ENCODE assay signal across 22 mouse cellular contexts in genomic region chr12:21301324-21301723, GRCm38 (mm10). TPM values are rescaled to one million over a fixed set of nuclear protein-coding genes. Genes with fewer than 3 reads are reported as not detected.
A peak's percentile ranks its signal among the peaks of the same experiment; 100 is the strongest.
DNase-seq lines count a peak whose midpoint lies in the region; ATAC-seq and TF ChIP-seq lines count a peak whose summit lies in the region.
"Had no signal": no experiment of that assay in that cellular context is flagged by ENCODE, and none has a peak within 500 bp of the region (broad histone marks: within the 10 kb centered on the region; RNA-seq: fewer than 3 reads in every experiment).

No protein-coding gene starts in this region.

- H3K9me3 ChIP-seq in liver, embryonic 16.5 days (replicated peaks; ENCODE audit: control insufficient read depth, low read length) = no peaks in the 10 kb centered on the region
- no peaks in the 10 kb centered on the region for H3K9me3 ChIP-seq in liver, embryonic 12.5 days (replicated peaks)

- no peaks in the 10 kb centered on the region for H3K79me2 ChIP-seq in heart, adult 2 months (replicated peaks; ENCODE audit: control insufficient read depth, insufficient read depth, low read length)

- H3K4me2 ChIP-seq in liver, embryonic 16.5 days (ENCODE audit: low read depth, low read length) = no peak overlapping the region
- H3K4me2 ChIP-seq in liver, embryonic 12.5 days = no peak overlapping the region

- intact Hi-C loops in heart, adult 2 months (cut with DNase I) = no loop called here
- intact Hi-C loops in heart, postnatal 25 days (cut with DNase I) = no loop called here
- intact Hi-C loops in heart, postnatal 36 days (cut with DNase I) = no loop called here

- TF ChIP-seq CTCF in heart, adult 2 months (IDR thresholded peaks at IDR 0.05) = no peak

- 0 out of 2 replicates have a peak overlapping the region, but pooled peaks have one; percentile 10 for H3K27ac ChIP-seq in heart, adult 2 months
- peak overlapping the region; percentile 0; the same call in 1 of the 2 replicates for H3K27ac ChIP-seq in liver, embryonic 16.5 days (ENCODE audit: low read length)
- no peak overlapping the region for H3K27ac ChIP-seq in liver, embryonic 12.5 days
- H3K27ac ChIP-seq: hindbrain, postnatal 0 days; left cerebral cortex, adult 2 months; liver, embryonic 14.5 days had no signal

- H3K4me3 ChIP-seq in heart, adult 2 months = no peak overlapping the region
- H3K4me3 ChIP-seq in liver, embryonic 16.5 days (ENCODE audit: low read depth, low read length) = no peak overlapping the region
- no peak overlapping the region for H3K4me3 ChIP-seq in liver, embryonic 12.5 days
- H3K4me3 ChIP-seq: left cerebral cortex, adult 2 months had no signal

- TF ChIP-seq EP300 in heart, adult 2 months (IDR thresholded peaks at IDR 0.05; ENCODE audit: insufficient read depth, low read depth, low read length) = no peak

- H3K4me1 ChIP-seq in heart, adult 2 months (ENCODE audit: control insufficient read depth, insufficient read depth, low read length) = no peaks in the 10 kb centered on the region
- H3K4me1 ChIP-seq in liver, embryonic 16.5 days (ENCODE audit: control insufficient read depth, low read depth, low read length) = peaks cover 6% of the 10 kb centered on the region
- peaks cover 15% of the 10 kb centered on the region for H3K4me1 ChIP-seq in liver, embryonic 12.5 days

- 54% methylated on average over 7 of the region's 7 CpGs for WGBS in heart, adult 2 months
- WGBS in liver, embryonic 16.5 days (ENCODE audit: insufficient replicate concordance) = 62% methylated on average over 7 of the region's 7 CpGs
- 74% methylated on average over 7 of the region's 7 CpGs for WGBS in liver, embryonic 12.5 days (ENCODE audit: insufficient replicate concordance)

- H3K36me3 ChIP-seq in heart, adult 2 months (ENCODE audit: control insufficient read depth, insufficient read depth, low read length) = no peaks in the 10 kb centered on the region
- peaks cover 22% of the 10 kb centered on the region for H3K36me3 ChIP-seq in liver, embryonic 16.5 days (ENCODE audit: control insufficient read depth, insufficient read depth)
- peaks cover 91% of the 10 kb centered on the region for H3K36me3 ChIP-seq in liver, embryonic 12.5 days

- no peak for TF ChIP-seq POLR2A in heart, adult 2 months (IDR thresholded peaks at IDR 0.05; ENCODE audit: insufficient read depth, low read depth, low read length)

- 0 out of 2 replicates have a peak, but pooled peaks have one; percentile 15 for ATAC-seq in liver, embryonic 16.5 days (ENCODE audit: low read depth)
- no peak for ATAC-seq in liver, embryonic 12.5 days
- ATAC-seq: forebrain, embryonic 16.5 days; hindbrain, postnatal 0 days; intestine, postnatal 0 days; lung, postnatal 0 days had no signal

- H3K9ac ChIP-seq in heart, adult 2 months (ENCODE audit: low read depth, low read length) = no peak overlapping the region
- H3K9ac ChIP-seq in liver, embryonic 16.5 days (ENCODE audit: low read depth, low read length) = no peak overlapping the region
- H3K9ac ChIP-seq in liver, embryonic 12.5 days = no peak overlapping the region
- H3K9ac ChIP-seq: liver, embryonic 14.5 days had no signal

- peak; percentile 31 to 47 for DNase-seq in heart, adult 2 months
- no peak for DNase-seq in heart, postnatal 25 days (ENCODE audit: low spot score)
- DNase-seq in adrenal gland, postnatal 14 days = peak; percentile 81
- DNase-seq in heart, postnatal 36 days = peak; percentile 20 to 30
- no peak for DNase-seq in gastrocnemius, adult 8-10 months (ENCODE audit: low spot score in 2 of 2)
- no peak for DNase-seq in right cerebral cortex, postnatal 36 days (ENCODE audit: low spot score in 2 of 2)
- DNase-seq: cerebellum, adult 11 months; cerebellum, postnatal 14 days; layer of hippocampus, adult 9-11 months; left cerebral cortex, postnatal 4 days; midbrain, embryonic 14.5 days; right cerebral cortex, postnatal 4 days; thymus, postnatal 36 days had no signal

- no peaks in the 10 kb centered on the region for H3K27me3 ChIP-seq in heart, adult 2 months (ENCODE audit: control insufficient read depth, insufficient read depth, low read length)
- H3K27me3 ChIP-seq in liver, embryonic 16.5 days (ENCODE audit: control insufficient read depth, insufficient read depth, low read depth, low read length) = no peaks in the 10 kb centered on the region
- H3K27me3 ChIP-seq in liver, embryonic 12.5 days (replicated peaks) = no peaks in the 10 kb centered on the region
- H3K27me3 ChIP-seq: CH12.LX had no signal

RNA-seq across cellular contexts. Expression of gene Iah1, which starts 14.9 kb away (rescaled TPM):
- 10 to 100 TPM; 12.6 to 13.5 TPM for total RNA-seq in heart, adult 2 months (2021)
- 28.4 and 30.5 TPM in 2 replicates for polyA plus RNA-seq in heart, adult 2 months (2012; rRNA removed)
- 10 to 100 TPM; 12.6 to 15.7 TPM for total RNA-seq in heart, postnatal 25 days (2021)
- polyA plus RNA-seq in liver, embryonic 16.5 days (2015; fragmentation: Nextera tagmentation; extraction: Ambion mirVana) = 52.9 and 55.8 TPM in 2 replicates
- polyA plus RNA-seq in liver, embryonic 12.5 days (2016; fragmentation: Nextera tagmentation; extraction: Ambion mirVana) = 31.4 and 31.9 TPM in 2 replicates
- total RNA-seq in adrenal gland, postnatal 14 days (2021) = 73.4 and 79.7 TPM in 2 replicates
- total RNA-seq in heart, postnatal 36 days (2021) = 10 to 100 TPM; 12.2 to 17.4 TPM
- total RNA-seq in gastrocnemius, adult 8-10 months (2022) = 1 to 10 TPM; 2.7 to 5.0 (median 3.7) TPM

RNA-seq across cellular contexts. Expression of gene Itgb1bp1, which starts 15.2 kb away (rescaled TPM):
- 10 to 100 TPM; 42.4 to 50.6 TPM for total RNA-seq in heart, adult 2 months (2021)
- polyA plus RNA-seq in heart, adult 2 months (2012; rRNA removed) = 15.2 and 26.8 TPM in 2 replicates
- 10 to 100 TPM; 40.9 to 49.7 TPM for total RNA-seq in heart, postnatal 25 days (2021)
- polyA plus RNA-seq in liver, embryonic 16.5 days (2015; fragmentation: Nextera tagmentation; extraction: Ambion mirVana) = 19.3 and 20.3 TPM in 2 replicates
- 27.9 and 30.3 TPM in 2 replicates for polyA plus RNA-seq in liver, embryonic 12.5 days (2016; fragmentation: Nextera tagmentation; extraction: Ambion mirVana)
- total RNA-seq in adrenal gland, postnatal 14 days (2021) = 70.1 and 70.4 TPM in 2 replicates
- 10 to 100 TPM; 44.6 to 44.9 TPM for total RNA-seq in heart, postnatal 36 days (2021)
- 10 to 100 TPM; 40.3 to 53.1 (median 47.7) TPM for total RNA-seq in gastrocnemius, adult 8-10 months (2022)

RNA-seq across cellular contexts. Expression of gene Cpsf3, which starts 16.1 kb away (rescaled TPM):
- 10 to 100 TPM; 32.5 to 39.0 TPM for total RNA-seq in heart, adult 2 months (2021)
- polyA plus RNA-seq in heart, adult 2 months (2012; rRNA removed) = 19.3 and 30.8 TPM in 2 replicates
- total RNA-seq in heart, postnatal 25 days (2021) = 10 to 100 TPM; 33.8 to 34.5 TPM
- polyA plus RNA-seq in liver, embryonic 16.5 days (2015; fragmentation: Nextera tagmentation; extraction: Ambion mirVana) = 39.6 and 40.9 TPM in 2 replicates
- polyA plus RNA-seq in liver, embryonic 12.5 days (2016; fragmentation: Nextera tagmentation; extraction: Ambion mirVana) = 68.3 and 72.6 TPM in 2 replicates
- total RNA-seq in adrenal gland, postnatal 14 days (2021) = 63.3 and 77.7 TPM in 2 replicates
- 10 to 100 TPM; 37.3 to 37.7 TPM for total RNA-seq in heart, postnatal 36 days (2021)
- 10 to 100 TPM; 16.9 to 18.3 (median 17.5) TPM for total RNA-seq in gastrocnemius, adult 8-10 months (2022)

Comparison
In these comparisons a context has a peak if more than half of its experiments do, and no peak if none do; other contexts are left out.
1. DNase-seq: peak in heart, adult 2 months (2 of 2), adrenal gland, postnatal 14 days (single experiment) and heart, postnatal 36 days (2 of 2); none in heart, postnatal 25 days (single experiment), gastrocnemius, adult 8-10 months (0 of 2) and right cerebral cortex, postnatal 36 days (0 of 2).